In the genomic region with DNA sequence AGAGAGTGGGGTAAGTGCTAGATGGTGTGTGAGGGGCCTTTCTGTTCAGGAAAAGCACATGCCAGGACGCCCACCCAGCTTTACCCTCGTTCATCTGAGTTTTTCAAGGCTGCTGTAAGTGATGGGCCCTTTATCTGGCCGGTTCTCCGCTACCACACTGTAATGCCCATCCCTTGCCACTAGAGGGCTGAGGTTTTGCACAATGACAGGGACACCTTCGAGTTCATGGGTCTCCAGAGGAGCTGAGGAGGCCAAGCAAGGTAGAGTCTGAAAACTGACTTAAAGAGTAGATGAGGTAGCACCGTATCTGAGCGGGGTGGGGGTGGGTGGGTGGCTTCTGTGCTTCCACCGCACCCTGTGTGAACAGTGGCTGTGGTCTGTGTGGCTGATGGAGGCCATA, we compare ENCODE assay signal across 7 mouse cellular contexts. TPM values are rescaled to one million over a fixed set of nuclear protein-coding genes. Genes with fewer than 3 reads are reported as not detected.
DNase-seq lines count a peak whose midpoint lies in the region; ATAC-seq lines count a peak whose summit lies in the region.

No protein-coding gene starts in this region.

- DNase-seq in 3134 (ENCODE audit: extremely low read depth, insufficient read length, low spot score) = peak; percentile 37
- peak; percentile 60 for DNase-seq in 416B (ENCODE audit: low read depth)
- peak; percentile 76 for DNase-seq in brain, adult 2 months (ENCODE audit: low read depth, low spot score)
- peak; percentile 60 for DNase-seq in kidney, adult 9 months
- DNase-seq in lung, postnatal 14 days = peak; percentile 59
- DNase-seq in retina, postnatal 7 days (ENCODE audit: low read depth, low spot score) = peak; percentile 39

- peak; percentile 80 for ATAC-seq in erythroid progenitor cell, adult 5-6 weeks (replicated peaks; ENCODE audit: low FRiP score, poor library complexity, severe bottlenecking)

RNA-seq across cellular contexts. Expression of a gene that starts 27.2 kb away (rescaled TPM):
- total RNA-seq in erythroid progenitor cell, adult 5-6 weeks (2015; ENCODE audit: low replicate concordance) = not detected in 2 replicates
- total RNA-seq in erythroid progenitor cell, adult 5-6 weeks (2017; ENCODE audit: low replicate concordance) = not detected in 2 replicates

Comparison
In these comparisons a context has a peak if more than half of its experiments do, and no peak if none do; other contexts are left out.
1. Peak in every context shown above with its lines: DNase-seq and ATAC-seq.